Mouse (Mus musculus) stomach, postnatal 0 days (tissue): ENCODE measurements around the gene Palld.

Source experiments
- CTCF ChIP-seq: IDR thresholded peaks from 2 replicates; pipeline ENCODE4 v1.5.1; 2016; ENCODE audit warnings: antibody characterized with exemption, low read depth, mild to moderate bottlenecking, moderate library complexity
- EP300 ChIP-seq: optimal IDR thresholded peaks from 2 replicates; pipeline ENCODE3; 2016; ENCODE audit warnings: antibody characterized with exemption

- TF ChIP-seq EP300 (no peak), CTCF (no peak)
Observed at GRCm38 (mm10) chr8:61604871-61605270, 297.6 kb downstream of the Palld start.
